Mouse (Mus musculus) kidney, embryonic 16.5 days (tissue): ENCODE data around the gene Kirrel. TPM values are rescaled to one million over a fixed set of nuclear protein-coding genes. Genes with fewer than 3 reads are reported as not detected.

Experiments used
- ATAC-seq: fragments of 200-750 bp; cut with Nextera tagmentation; 2 replicates; pipeline ENCODE4 v1.8.0; 2017; ENCODE audit warnings: moderate TSS enrichment; ENCODE audit not compliant: low FRiP score, low TSS enrichment
- H3K27ac ChIP-seq: fragments of 300-500 bp; sonication (generic); 2 replicates; pipeline ENCODE4 v1.5.1; 2014; ENCODE audit warnings: low read length
- H3K27me3 ChIP-seq: fragments of 300-500 bp; sonication (generic); 2 replicates; pipeline ENCODE4 v1.6.1; 2014; ENCODE audit warnings: low read length, control low read depth, mixed read lengths; ENCODE audit not compliant: insufficient read depth
- H3K36me3 ChIP-seq: fragments of 300-500 bp; sonication (generic); 2 replicates; pipeline ENCODE4 v1.6.1; 2014; ENCODE audit warnings: low read length, control low read depth, mixed read lengths; ENCODE audit not compliant: insufficient read depth
- H3K4me1 ChIP-seq: fragments of 300-500 bp; sonication (generic); 2 replicates; pipeline ENCODE4 v1.6.1; 2014; ENCODE audit warnings: low read length, control low read depth, mixed read lengths; ENCODE audit not compliant: insufficient read depth
- H3K4me2 ChIP-seq: fragments of 300-500 bp; sonication (generic); replicated peaks from 2 replicates; pipeline ENCODE4 v1.6.1; 2014; ENCODE audit warnings: low read depth, low read length
- H3K4me3 ChIP-seq: fragments of 300-500 bp; sonication (generic); 2 replicates; pipeline ENCODE4 v1.5.1; 2014; ENCODE audit warnings: mild to moderate bottlenecking, low read length
- H3K9ac ChIP-seq: fragments of 300-500 bp; sonication (generic); replicated peaks from 2 replicates; pipeline ENCODE4 v1.6.1; 2014; ENCODE audit warnings: low read length
- H3K9me3 ChIP-seq: fragments of 300-500 bp; sonication (generic); 2 replicates; pipeline ENCODE4 v1.6.1; 2016; ENCODE audit warnings: low read length, control low read depth
- WGBS: fragments of 180-500 bp; shearing (Covaris S2); extraction: QIAGEN DNeasy Blood & Tissue Kit; methylation state at CpG from one replicate; pipeline ENCODE4 v1.1.7; 2014; 5-methylcytosine and 5-hydroxymethylcytosine counted together
- polyA plus RNA-seq: library from polyadenylated mRNA; unstranded; fragments of >200 nt; fragmentation: Nextera tagmentation; extraction: Ambion mirVana; gene quantifications from 2 replicates; pipeline ENCODE4 v1.2.1, GENCODE M21; 2015

Kirrel gene
- polyA plus RNA-seq: 16.4 and 18.6 TPM in 2 replicates

GRCm38 (mm10) chr3:87174096-87174768, at the start of gene Kirrel:
TSS of gene Kirrel (minus strand) at chr3:87174747.
- Histone ChIP-seq H3K4me2 (peak within 1 kb of the TSS; percentile 77), H3K9me3 (no peaks in the 10 kb centered on the region), H3K36me3 (no peaks in the 10 kb centered on the region), H3K4me3 (peak within 1 kb of the TSS; percentile 64), H3K4me1 (peaks cover 35% of the 10 kb centered on the region), H3K27ac (peak within 1 kb of the TSS; percentile 87), H3K27me3 (no peaks in the 10 kb centered on the region), H3K9ac (peak within 1 kb of the TSS; percentile 87)
- 0% methylated on average over 35 of the region's 45 CpGs for WGBS
- ATAC-seq: peak; percentile 85

DNA sequence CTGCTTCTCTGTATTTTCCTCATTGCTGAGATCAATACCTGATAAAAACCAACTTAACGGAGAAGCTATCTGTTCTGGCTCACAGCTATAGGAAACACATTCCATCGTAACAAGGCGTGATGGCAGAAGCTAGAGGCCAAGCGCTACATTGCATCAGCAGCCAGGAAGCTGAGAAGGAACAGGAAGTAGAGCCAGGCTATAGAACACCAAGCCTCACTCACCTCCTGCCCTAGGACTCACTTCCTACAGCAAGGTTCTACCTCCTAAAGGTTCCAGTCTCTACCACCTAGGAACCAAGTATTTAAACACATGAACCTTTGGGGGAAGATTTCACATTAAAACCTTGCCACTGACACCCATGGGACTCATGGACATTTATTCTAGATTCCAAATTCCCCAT, 49.1 kb upstream of the Kirrel start:
- no peak overlapping the region for H3K27ac ChIP-seq
- H3K27me3 ChIP-seq: no peaks in the 10 kb centered on the region
- H3K4me1 ChIP-seq: no peaks in the 10 kb centered on the region
- WGBS: 88% methylated on average over 4 of the region's 4 CpGs
- H3K4me2 ChIP-seq: no peak overlapping the region
- no peaks in the 10 kb centered on the region for H3K36me3 ChIP-seq
- no peak overlapping the region for H3K9ac ChIP-seq
- no peaks in the 10 kb centered on the region for H3K9me3 ChIP-seq
- ATAC-seq: no peak
- no peak overlapping the region for H3K4me3 ChIP-seq

- Histone ChIP-seq H3K27ac (no peak overlapping the region), H3K9me3 (no peaks in the 10 kb centered on the region), H3K4me3 (no peak overlapping the region), H3K9ac (no peak overlapping the region), H3K36me3 (no peaks in the 10 kb centered on the region), H3K4me2 (no peak overlapping the region), H3K4me1 (no peaks in the 10 kb centered on the region), H3K27me3 (no peaks in the 10 kb centered on the region)
- 82% methylated on average over 5 of the region's 5 CpGs for WGBS
- ATAC-seq: no peak
Measured at GRCm38 (mm10) chr3:87222346-87222745, 47.8 kb upstream of the Kirrel start.

DNA sequence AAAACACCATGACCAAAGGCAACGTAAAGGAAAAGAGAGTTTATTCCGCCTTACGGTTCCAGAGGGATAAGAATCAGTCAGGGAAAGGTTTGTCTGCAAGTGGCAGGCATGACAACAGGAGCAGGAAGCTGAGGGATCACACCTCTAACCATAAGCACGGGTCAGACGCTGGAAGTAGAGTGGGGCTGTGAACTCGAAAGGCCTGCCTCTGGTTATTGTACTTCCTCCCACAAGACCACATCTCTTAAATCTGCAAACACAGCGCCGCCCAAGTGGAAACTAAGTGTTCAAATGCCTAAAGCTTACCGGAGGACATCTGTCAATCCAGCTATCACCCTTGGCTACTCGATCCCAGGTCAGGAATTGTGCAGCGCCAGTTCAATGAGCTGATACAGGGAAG, 40.6 kb upstream of the Kirrel start:
- Histone ChIP-seq H3K9me3 (no peaks in the 10 kb centered on the region), H3K4me3 (no peak overlapping the region), H3K4me2 (no peak overlapping the region), H3K27me3 (no peaks in the 10 kb centered on the region), H3K27ac (no peak overlapping the region), H3K36me3 (no peaks in the 10 kb centered on the region), H3K4me1 (no peaks in the 10 kb centered on the region), H3K9ac (no peak overlapping the region)
- no peak for ATAC-seq
- WGBS: 62% methylated on average over 11 of the region's 11 CpGs

- H3K4me1 ChIP-seq: no peaks in the 10 kb centered on the region
- no peaks in the 10 kb centered on the region for H3K9me3 ChIP-seq
- no peak overlapping the region for H3K9ac ChIP-seq
- H3K4me2 ChIP-seq: no peak overlapping the region
- 91% methylated on average over 19 of the region's 19 CpGs for WGBS
- no peak overlapping the region for H3K27ac ChIP-seq
- no peak overlapping the region for H3K4me3 ChIP-seq
- no peak for ATAC-seq
- no peaks in the 10 kb centered on the region for H3K27me3 ChIP-seq
- H3K36me3 ChIP-seq: no peaks in the 10 kb centered on the region
Measured at GRCm38 (mm10) chr3:87214221-87214864, 39.8 kb upstream of the Kirrel start.

DNA sequence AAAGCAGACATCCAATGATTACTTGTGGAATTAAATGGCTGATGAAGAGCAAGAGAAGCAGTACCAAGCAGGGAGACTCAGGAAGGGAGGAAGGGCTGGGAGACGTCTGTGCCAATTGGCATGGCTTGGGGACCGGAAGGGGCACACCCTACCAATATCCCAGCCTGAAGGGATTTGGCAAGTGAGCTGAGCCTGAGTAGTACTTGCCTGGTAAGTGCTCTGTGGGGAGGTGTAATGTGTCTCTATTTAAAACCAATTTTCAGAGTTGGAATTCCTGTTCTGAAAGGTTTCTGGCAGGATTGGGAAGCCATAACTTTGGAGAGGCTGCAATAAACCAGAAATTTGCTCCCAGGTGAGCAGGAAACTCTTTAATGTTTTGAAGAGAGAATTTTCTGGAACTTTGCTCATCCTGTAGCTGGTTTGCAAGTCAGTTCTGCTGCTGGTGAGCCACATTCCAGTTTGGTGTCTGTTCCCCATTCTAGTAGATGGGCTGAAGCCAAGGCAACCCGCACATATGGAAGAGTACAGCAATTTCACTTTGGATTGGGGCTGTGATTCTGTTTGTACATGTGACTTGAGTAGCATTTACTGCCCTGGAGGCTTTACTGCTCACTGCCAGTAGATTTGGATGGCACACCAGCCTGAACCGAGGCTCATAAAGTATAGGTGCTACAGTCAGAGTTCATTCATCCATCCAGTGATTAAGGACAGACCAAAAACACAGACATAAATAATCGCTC, 32.0 kb upstream of the Kirrel start:
- WGBS: 75% methylated on average over 5 of the region's 5 CpGs
- Histone ChIP-seq H3K4me3 (no peak overlapping the region), H3K4me1 (no peaks in the 10 kb centered on the region), H3K27me3 (no peaks in the 10 kb centered on the region), H3K36me3 (no peaks in the 10 kb centered on the region), H3K9me3 (no peaks in the 10 kb centered on the region), H3K4me2 (no peak overlapping the region), H3K9ac (no peak overlapping the region), H3K27ac (no peak overlapping the region)
- ATAC-seq: no peak

DNA sequence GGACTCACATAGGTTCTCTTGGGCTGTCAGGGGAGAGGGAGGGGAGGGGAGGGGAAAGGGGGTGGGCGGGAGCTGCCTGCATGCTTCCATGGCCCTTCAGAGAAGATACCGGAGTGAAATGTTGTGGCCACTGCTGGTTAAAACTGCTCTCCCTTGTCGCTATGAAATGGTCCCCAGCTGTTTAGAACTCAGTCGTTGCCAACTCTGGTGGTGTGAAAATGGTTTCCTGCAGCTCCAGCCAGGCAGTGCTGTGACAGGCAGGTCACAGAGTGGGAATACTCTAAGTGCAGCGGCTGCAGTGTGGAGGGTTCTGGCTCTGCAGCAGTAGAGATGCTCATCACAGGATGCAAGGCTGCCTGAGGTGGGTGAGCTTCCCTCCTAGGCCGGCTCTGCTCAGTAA, 22.1 kb upstream of the Kirrel start:
- H3K27me3 ChIP-seq: no peaks in the 10 kb centered on the region
- no peak overlapping the region for H3K4me2 ChIP-seq
- no peaks in the 10 kb centered on the region for H3K9me3 ChIP-seq
- no peak overlapping the region for H3K4me3 ChIP-seq
- peak; percentile 47; the same call in 1 of the 2 replicates for ATAC-seq
- peaks cover 16% of the 10 kb centered on the region for H3K4me1 ChIP-seq
- H3K27ac ChIP-seq: no peak overlapping the region
- H3K36me3 ChIP-seq: no peaks in the 10 kb centered on the region
- WGBS: 22% methylated on average over 6 of the region's 6 CpGs
- no peak overlapping the region for H3K9ac ChIP-seq

- H3K4me3 ChIP-seq: no peak overlapping the region
- H3K9me3 ChIP-seq: no peaks in the 10 kb centered on the region
- peaks cover 16% of the 10 kb centered on the region for H3K4me1 ChIP-seq
- no peak overlapping the region for H3K9ac ChIP-seq
- no peaks in the 10 kb centered on the region for H3K36me3 ChIP-seq
- H3K4me2 ChIP-seq: no peak overlapping the region
- ATAC-seq: no peak
- no peaks in the 10 kb centered on the region for H3K27me3 ChIP-seq
- H3K27ac ChIP-seq: no peak overlapping the region
- 88% methylated on average over 4 of the region's 4 CpGs for WGBS
Measured at GRCm38 (mm10) chr3:87195041-87195440, 20.5 kb upstream of the Kirrel start.

- WGBS: 91% methylated on average over 2 of the region's 2 CpGs
- ATAC-seq: no peak
- H3K4me2 ChIP-seq: no peak overlapping the region
- H3K36me3 ChIP-seq: no peaks in the 10 kb centered on the region
- no peak overlapping the region for H3K4me3 ChIP-seq
- no peak overlapping the region for H3K9ac ChIP-seq
- H3K27ac ChIP-seq: no peak overlapping the region
- peaks cover 16% of the 10 kb centered on the region for H3K4me1 ChIP-seq
- no peaks in the 10 kb centered on the region for H3K27me3 ChIP-seq
- H3K9me3 ChIP-seq: no peaks in the 10 kb centered on the region
Measured at GRCm38 (mm10) chr3:87194591-87194990, 20.0 kb upstream of the Kirrel start.

- Histone ChIP-seq H3K27me3 (no peaks in the 10 kb centered on the region), H3K4me1 (peaks cover 16% of the 10 kb centered on the region), H3K4me3 (no peak overlapping the region), H3K4me2 (no peak overlapping the region), H3K9ac (no peak overlapping the region), H3K36me3 (no peaks in the 10 kb centered on the region), H3K27ac (no peak overlapping the region), H3K9me3 (no peaks in the 10 kb centered on the region)
- 90% methylated on average over 1 of the region's 1 CpGs for WGBS
- no peak for ATAC-seq
Measured at GRCm38 (mm10) chr3:87193756-87194155, 19.2 kb upstream of the Kirrel start.
